14 mouse cellular contexts compared by ENCODE assay signal in genomic region chr13:45683991-45684390, GRCm38 (mm10).
DNase-seq lines count a peak whose midpoint lies in the region; ATAC-seq and TF ChIP-seq lines count a peak whose summit lies in the region.
"Had no signal": no experiment of that assay in that cellular context is flagged by ENCODE, and none has a peak within 500 bp of the region (broad histone marks: within the 10 kb centered on the region; RNA-seq: fewer than 3 reads in every experiment).

No protein-coding gene starts in this region.

- no peak overlapping the region for H3K9ac ChIP-seq in intestine, postnatal 0 days (ENCODE audit: low read depth, low read length)
- no peak overlapping the region for H3K9ac ChIP-seq in intestine, embryonic 16.5 days (ENCODE audit: low read depth, low read length)
- no peak overlapping the region for H3K9ac ChIP-seq in midbrain, postnatal 0 days (replicated peaks; ENCODE audit: low read length, poor library complexity, severe bottlenecking)
- no peak overlapping the region for H3K9ac ChIP-seq in midbrain, embryonic 16.5 days (ENCODE audit: low read depth, low read length)
- no peak overlapping the region for H3K9ac ChIP-seq in stomach, postnatal 0 days (ENCODE audit: low read length)
- H3K9ac ChIP-seq: hindbrain, embryonic 15.5 days; liver, embryonic 12.5 days had no signal

- no peaks in the 10 kb centered on the region for H3K36me3 ChIP-seq in intestine, postnatal 0 days (ENCODE audit: control insufficient read depth, insufficient read depth)
- no peaks in the 10 kb centered on the region for H3K36me3 ChIP-seq in intestine, embryonic 16.5 days (ENCODE audit: control insufficient read depth, insufficient read depth, low read length)
- no peaks in the 10 kb centered on the region for H3K36me3 ChIP-seq in midbrain, postnatal 0 days (ENCODE audit: insufficient read depth, low read length)
- H3K36me3 ChIP-seq in midbrain, embryonic 16.5 days (ENCODE audit: control insufficient read depth, insufficient read depth, low read length), result no peaks in the 10 kb centered on the region
- no peaks in the 10 kb centered on the region for H3K36me3 ChIP-seq in stomach, postnatal 0 days (ENCODE audit: control insufficient read depth, insufficient read depth, low read length)
- H3K36me3 ChIP-seq: heart, embryonic 12.5 days; hindbrain, embryonic 15.5 days; liver, embryonic 12.5 days had no signal

- no peak overlapping the region for H3K27ac ChIP-seq in intestine, postnatal 0 days (ENCODE audit: low read depth, low read length)
- no peak overlapping the region for H3K27ac ChIP-seq in intestine, embryonic 16.5 days (ENCODE audit: low read length)
- no peak overlapping the region for H3K27ac ChIP-seq in midbrain, postnatal 0 days (ENCODE audit: low read depth, low read length)
- H3K27ac ChIP-seq in midbrain, embryonic 16.5 days (ENCODE audit: low read length), result no peak overlapping the region
- no peak overlapping the region for H3K27ac ChIP-seq in stomach, postnatal 0 days (replicated peaks)
- H3K27ac ChIP-seq: hindbrain, embryonic 15.5 days; liver, embryonic 12.5 days had no signal

- H3K4me2 ChIP-seq in intestine, postnatal 0 days (replicated peaks; ENCODE audit: low read depth), result no peak overlapping the region
- H3K4me2 ChIP-seq in intestine, embryonic 16.5 days (ENCODE audit: low read depth, low read length), result no peak overlapping the region
- H3K4me2 ChIP-seq in midbrain, postnatal 0 days (ENCODE audit: low read depth, low read length, poor library complexity, severe bottlenecking), result no peak overlapping the region
- H3K4me2 ChIP-seq in midbrain, embryonic 16.5 days (ENCODE audit: low read length), result no peak overlapping the region
- H3K4me2 ChIP-seq in stomach, postnatal 0 days (replicated peaks; ENCODE audit: low read depth), result no peak overlapping the region
- H3K4me2 ChIP-seq: heart, embryonic 12.5 days; hindbrain, embryonic 15.5 days; liver, embryonic 12.5 days had no signal

- no peak overlapping the region for H3K4me3 ChIP-seq in intestine, postnatal 0 days (ENCODE audit: low read depth, low read length)
- H3K4me3 ChIP-seq in intestine, embryonic 16.5 days (ENCODE audit: low read length), result no peak overlapping the region
- no peak overlapping the region for H3K4me3 ChIP-seq in midbrain, postnatal 0 days (ENCODE audit: low read depth, low read length)
- H3K4me3 ChIP-seq in midbrain, embryonic 16.5 days (ENCODE audit: low read depth, low read length), result no peak overlapping the region
- no peak overlapping the region for H3K4me3 ChIP-seq in stomach, postnatal 0 days (ENCODE audit: low read depth, low read length)
- H3K4me3 ChIP-seq: erythroblast, embryonic 14.5 days; heart, embryonic 12.5 days; hindbrain, embryonic 15.5 days; liver, embryonic 12.5 days; myocyte had no signal

- H3K4me1 ChIP-seq in intestine, postnatal 0 days (replicated peaks; ENCODE audit: control insufficient read depth, insufficient read depth, low read length), result no peaks in the 10 kb centered on the region
- H3K4me1 ChIP-seq in intestine, embryonic 16.5 days (ENCODE audit: control insufficient read depth, insufficient read depth, low read length), result 0 out of 2 replicates have a peak, but pooled peaks cover 4% of the 10 kb centered on the region
- H3K4me1 ChIP-seq in midbrain, postnatal 0 days (ENCODE audit: insufficient read depth, low read length), result 0 out of 2 replicates have a peak, but pooled peaks cover 3% of the 10 kb centered on the region
- 0 out of 2 replicates have a peak, but pooled peaks cover 2% of the 10 kb centered on the region for H3K4me1 ChIP-seq in midbrain, embryonic 16.5 days (ENCODE audit: control insufficient read depth, insufficient read depth, low read length)
- H3K4me1 ChIP-seq in stomach, postnatal 0 days (replicated peaks; ENCODE audit: control insufficient read depth, insufficient read depth), result no peaks in the 10 kb centered on the region; the same call in 1 of the 2 replicates

- no peaks in the 10 kb centered on the region for H3K9me3 ChIP-seq in intestine, postnatal 0 days (ENCODE audit: control insufficient read depth)
- no peaks in the 10 kb centered on the region for H3K9me3 ChIP-seq in intestine, embryonic 16.5 days (ENCODE audit: control insufficient read depth, low read length)
- H3K9me3 ChIP-seq in midbrain, postnatal 0 days (ENCODE audit: low read length), result no peaks in the 10 kb centered on the region
- no peaks in the 10 kb centered on the region for H3K9me3 ChIP-seq in midbrain, embryonic 16.5 days (replicated peaks; ENCODE audit: control insufficient read depth, low read length, poor library complexity, severe bottlenecking)
- H3K9me3 ChIP-seq in stomach, postnatal 0 days (ENCODE audit: control insufficient read depth, low read length), result no peaks in the 10 kb centered on the region
- H3K9me3 ChIP-seq: heart, embryonic 12.5 days; hindbrain, embryonic 15.5 days; liver, embryonic 12.5 days had no signal

- TF ChIP-seq EP300 in stomach, postnatal 0 days (optimal IDR thresholded peaks at IDR 0.05), result no peak

- H3K27me3 ChIP-seq in intestine, postnatal 0 days (replicated peaks; ENCODE audit: control insufficient read depth, insufficient read depth, low read length), result no peaks in the 10 kb centered on the region
- no peaks in the 10 kb centered on the region for H3K27me3 ChIP-seq in intestine, embryonic 16.5 days (replicated peaks; ENCODE audit: control insufficient read depth, insufficient read depth, low read length)
- H3K27me3 ChIP-seq in midbrain, postnatal 0 days (ENCODE audit: insufficient read depth, low read length), result no peaks in the 10 kb centered on the region
- H3K27me3 ChIP-seq in midbrain, embryonic 16.5 days (ENCODE audit: control insufficient read depth, insufficient read depth, low read depth, low read length), result no peaks in the 10 kb centered on the region
- no peaks in the 10 kb centered on the region for H3K27me3 ChIP-seq in stomach, postnatal 0 days (ENCODE audit: control insufficient read depth, insufficient read depth, low read length)
- H3K27me3 ChIP-seq: heart, embryonic 12.5 days; hindbrain, embryonic 15.5 days; liver, embryonic 12.5 days had no signal

- TF ChIP-seq CTCF in intestine, postnatal 0 days (IDR thresholded peaks at IDR 0.05; ENCODE audit: low read depth), result peak; percentile 69
- TF ChIP-seq CTCF in midbrain, postnatal 0 days (IDR thresholded peaks at IDR 0.05), result peak; percentile 69
- peak; percentile 73 for TF ChIP-seq CTCF in stomach, postnatal 0 days (IDR thresholded peaks at IDR 0.05; ENCODE audit: low read depth)

- DNase-seq in cerebellum, adult 9-10 months, result peak; percentile 34
- DNase-seq in cerebellum, adult 11 months, result no peak
- DNase-seq in midbrain, postnatal 0 days (ENCODE audit: low spot score), result peak; percentile 35
- DNase-seq in stomach, postnatal 0 days (ENCODE audit: low spot score), result no peak
- DNase-seq in testis, postnatal 10 days (ENCODE audit: low spot score), result no peak
- DNase-seq: thymus, adult 2 months had no signal

- no peak for ATAC-seq in intestine, postnatal 0 days
- ATAC-seq in intestine, embryonic 16.5 days, result no peak
- ATAC-seq in midbrain, postnatal 0 days (ENCODE audit: low FRiP score), result no peak
- ATAC-seq in midbrain, embryonic 16.5 days, result no peak
- no peak for ATAC-seq in stomach, postnatal 0 days (ENCODE audit: low FRiP score, low TSS enrichment)
- ATAC-seq: liver, embryonic 12.5 days had no signal

- 70% methylated on average over 3 of the region's 3 CpGs for WGBS in intestine, postnatal 0 days
- WGBS in intestine, embryonic 16.5 days, result 65% methylated on average over 3 of the region's 3 CpGs
- 77% methylated on average over 3 of the region's 3 CpGs for WGBS in midbrain, postnatal 0 days
- WGBS in midbrain, embryonic 16.5 days, result 78% methylated on average over 3 of the region's 3 CpGs
- 70% methylated on average over 3 of the region's 3 CpGs for WGBS in stomach, postnatal 0 days

Comparison
In these comparisons a context has a peak if more than half of its experiments do, and no peak if none do; other contexts are left out.
1. DNase-seq: peak in cerebellum, adult 9-10 months (single experiment) and midbrain, postnatal 0 days (single experiment); none in cerebellum, adult 11 months (single experiment), stomach, postnatal 0 days (single experiment) and testis, postnatal 10 days (single experiment).
2. Peak in every context shown above with its lines, with median percentiles within 50 percentile points of each other: CTCF ChIP-seq.